Mouse (Mus musculus) adipose tissue, adult 10 weeks (tissue): Measurements from ENCODE around the gene Cyp2g1. TPM values are rescaled to one million over a fixed set of nuclear protein-coding genes. Genes with fewer than 3 reads are reported as not detected.

Source experiments
- polyA plus RNA-seq: library from polyadenylated mRNA; stranded (reverse); fragments of 350-450 nt; fragmentation: Illumina TruSeq; extraction: RNeasy Lipid Tissue Mini Kit (QIAGEN cat#74804); gene quantifications from one replicate; pipeline ENCODE4 v1.2.3, GENCODE M21; 2014; ENCODE audit warnings: low read depth, low replicate concordance

Gene Cyp2g1
- polyA plus RNA-seq, result not detected

GRCm38 (mm10) chr7:26808592-26808991 is at the start of gene Cyp2g1:
Cyp2g1 (plus strand) TSS chr7:26808892.

GRCm38 (mm10) chr7:26835059-26835458 is 26.4 kb downstream of the Cyp2g1 start, which contains the start of gene Cyp2a5:
Cyp2a5 (plus strand) TSS chr7:26835305.

Other genes with a start within 250 kb of the Cyp2g1 start
- not detected for gene Vmn1r185, start 190.4 kb upstream of the Cyp2g1 start, polyA plus RNA-seq
- gene Cyp2b23, start 122.5 kb upstream of the Cyp2g1 start, polyA plus RNA-seq, result 0.98 TPM
- not detected for gene Cyp2b19, start 51.8 kb upstream of the Cyp2g1 start, polyA plus RNA-seq
- not detected for gene Cyp2a5, start 26.4 kb downstream of the Cyp2g1 start, polyA plus RNA-seq
- gene Cyp2a22, start 130.5 kb downstream of the Cyp2g1 start, polyA plus RNA-seq, result not detected
- 0.17 TPM for gene Cyp2a12, start 220.2 kb downstream of the Cyp2g1 start, polyA plus RNA-seq